Mouse (Mus musculus) C2C12 (cell line): ENCODE data around the gene Bpi. TPM values are rescaled to one million over a fixed set of nuclear protein-coding genes. Genes with fewer than 3 reads are reported as not detected.

Experiments
- H3K27me3 ChIP-seq: one replicate; pipeline ENCODE4 v1.6.1; 2011; ENCODE audit not compliant: control insufficient read depth, insufficient read depth, insufficient read length
- H3K36me3 ChIP-seq: one replicate; pipeline ENCODE4 v1.6.1; 2011; ENCODE audit not compliant: control insufficient read depth, insufficient read depth
- H3K4me3 ChIP-seq: one replicate; pipeline ENCODE4 v1.5.1; 2011; ENCODE audit warnings: mild to moderate bottlenecking, control low read depth; ENCODE audit not compliant: poor library complexity, insufficient read depth, severe bottlenecking
- H3K79me2 ChIP-seq: one replicate; pipeline ENCODE4 v1.6.1; 2011; ENCODE audit not compliant: control insufficient read depth, insufficient read depth
- H3K79me3 ChIP-seq: one replicate; pipeline ENCODE4 v1.6.1; 2011; ENCODE audit warnings: low read depth, control low read depth
- H3ac ChIP-seq: one replicate; pipeline ENCODE3; 2011; ENCODE audit warnings: low read depth; ENCODE audit not compliant: control insufficient read depth, insufficient read length
- CEBPB ChIP-seq: IDR thresholded peaks from one replicate; pipeline ENCODE4 v1.6.1; 2011; ENCODE audit warnings: low read depth, mild to moderate bottlenecking, control low read depth, moderate library complexity
- CTCF ChIP-seq: IDR thresholded peaks from one replicate; pipeline ENCODE4 v1.5.1; 2011; ENCODE audit not compliant: control insufficient read depth, insufficient read depth, insufficient read length
- FOSL1 ChIP-seq: IDR thresholded peaks from one replicate; pipeline ENCODE4 v1.8.0; 2011; ENCODE audit warnings: mild to moderate bottlenecking, low read length; ENCODE audit not compliant: poor library complexity, insufficient read depth, severe bottlenecking
- MAX ChIP-seq: IDR thresholded peaks from one replicate; pipeline ENCODE4 v1.6.1; 2011; ENCODE audit warnings: mild to moderate bottlenecking, control low read depth
- MYOD1 ChIP-seq: IDR thresholded peaks from one replicate; pipeline ENCODE4 v1.6.1; 2011; ENCODE audit warnings: low read depth; ENCODE audit not compliant: control insufficient read depth, insufficient read length
- MYOG ChIP-seq: IDR thresholded peaks from one replicate; pipeline ENCODE4 v1.6.1; 2011; ENCODE audit not compliant: control insufficient read depth, insufficient read length; ENCODE audit errors: extremely low read depth
- USF1 ChIP-seq: IDR thresholded peaks from one replicate; pipeline ENCODE4 v1.6.1; 2011; ENCODE audit warnings: low read depth, mild to moderate bottlenecking, control low read depth, moderate library complexity
- polyA plus RNA-seq: library from polyadenylated mRNA; unstranded; fragments of >200 nt; fragmentation: generic; extraction: Trizol; gene quantifications from one replicate; pipeline ENCODE4 v1.2.1, GENCODE M21; 2012; ENCODE audit warnings: missing spikeins

Gene Bpi
- polyA plus RNA-seq, 1 experiment: not detected

DNA sequence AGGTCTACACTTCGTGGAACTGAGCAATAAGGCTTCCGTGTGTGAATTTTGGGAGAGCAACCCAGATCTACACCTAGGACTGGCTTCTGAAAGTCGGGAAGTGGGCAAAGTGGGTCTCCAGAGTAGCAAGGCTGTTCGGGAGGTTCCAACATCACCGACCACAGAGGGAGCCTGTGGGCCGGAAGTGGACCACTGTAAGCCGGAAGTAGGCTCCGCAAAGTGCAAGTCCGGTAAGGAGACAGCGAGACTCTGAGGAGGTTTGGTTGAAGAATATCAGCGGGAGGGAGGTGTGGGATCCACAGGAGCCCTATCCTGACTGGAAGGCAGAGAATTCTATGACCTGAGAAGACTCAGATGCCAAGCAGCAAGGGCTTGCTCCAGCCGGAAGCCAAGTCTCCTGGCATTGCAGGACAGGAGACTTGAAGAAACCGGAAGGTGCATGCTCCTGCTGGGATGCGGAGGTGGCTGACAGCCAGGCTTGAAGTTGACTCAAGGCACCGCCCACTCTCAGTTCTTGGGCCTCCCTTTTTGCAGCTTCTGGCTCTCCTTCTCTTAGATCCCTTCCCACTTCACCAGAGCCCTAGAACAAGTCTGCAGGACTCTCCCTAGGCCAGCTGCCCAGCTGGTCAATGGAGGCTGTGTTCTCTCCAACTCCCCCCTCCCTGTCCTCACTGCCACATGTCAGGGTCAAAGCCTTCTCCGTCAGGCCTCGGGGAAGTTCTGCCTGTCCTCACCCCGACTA, 14.6 kb upstream of the Bpi start:
- no peak overlapping the region for H3K4me3 ChIP-seq
- no peaks in the 10 kb centered on the region for H3K79me3 ChIP-seq
- TF ChIP-seq CEBPB (no peak), MYOD1 (no peak), MAX (no peak), USF1 (no peak), CTCF (no peak), FOSL1 (no peak), MYOG (no peak)
- H3K79me2 ChIP-seq: no peaks in the 10 kb centered on the region
- H3K36me3 ChIP-seq: no peaks in the 10 kb centered on the region
- H3ac ChIP-seq: no peak overlapping the region
- no peaks in the 10 kb centered on the region for H3K27me3 ChIP-seq

- TF ChIP-seq MYOD1: no peak
- TF ChIP-seq MAX: no peak
- TF ChIP-seq MYOG: no peak
- TF ChIP-seq CEBPB: no peak
- no peak for TF ChIP-seq FOSL1
- no peak for TF ChIP-seq CTCF
- TF ChIP-seq USF1: no peak
- no peaks in the 10 kb centered on the region for H3K36me3 ChIP-seq
- H3K79me3 ChIP-seq: no peaks in the 10 kb centered on the region
- no peaks in the 10 kb centered on the region for H3K79me2 ChIP-seq
- H3K4me3 ChIP-seq: no peak overlapping the region
- H3ac ChIP-seq: no peak overlapping the region
- H3K27me3 ChIP-seq: no peaks in the 10 kb centered on the region
These were observed 12.6 kb upstream of the Bpi start for GRCm38 (mm10) chr2:158245072-158245817.

DNA sequence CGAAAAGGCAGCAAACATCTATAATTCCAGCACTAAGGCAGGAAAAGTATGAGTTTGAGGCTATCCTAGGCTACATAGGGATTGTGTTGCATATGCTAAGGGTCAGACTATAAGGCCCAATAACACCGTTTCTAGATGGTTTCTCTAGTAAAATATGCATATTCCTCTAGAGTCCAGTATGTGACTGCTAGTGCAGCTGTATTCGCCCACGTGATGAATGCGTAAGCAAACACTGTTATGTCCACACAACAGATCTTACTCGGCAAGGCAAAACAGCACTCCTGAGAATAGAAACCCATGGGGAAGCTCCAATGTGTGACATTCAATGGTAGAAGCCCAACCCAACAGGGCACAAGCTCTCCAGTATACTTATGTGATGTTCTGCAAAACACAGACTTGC, 10.0 kb upstream of the Bpi start:
- H3K79me2 ChIP-seq: no peaks in the 10 kb centered on the region
- no peaks in the 10 kb centered on the region for H3K27me3 ChIP-seq
- TF ChIP-seq FOSL1 (no peak), MYOG (no peak), CTCF (no peak), CEBPB (no peak), MYOD1 (no peak), USF1 (peak; percentile 62)
- H3K4me3 ChIP-seq: no peak overlapping the region
- H3ac ChIP-seq: no peak overlapping the region
- no peaks in the 10 kb centered on the region for H3K79me3 ChIP-seq
- no peaks in the 10 kb centered on the region for H3K36me3 ChIP-seq

DNA sequence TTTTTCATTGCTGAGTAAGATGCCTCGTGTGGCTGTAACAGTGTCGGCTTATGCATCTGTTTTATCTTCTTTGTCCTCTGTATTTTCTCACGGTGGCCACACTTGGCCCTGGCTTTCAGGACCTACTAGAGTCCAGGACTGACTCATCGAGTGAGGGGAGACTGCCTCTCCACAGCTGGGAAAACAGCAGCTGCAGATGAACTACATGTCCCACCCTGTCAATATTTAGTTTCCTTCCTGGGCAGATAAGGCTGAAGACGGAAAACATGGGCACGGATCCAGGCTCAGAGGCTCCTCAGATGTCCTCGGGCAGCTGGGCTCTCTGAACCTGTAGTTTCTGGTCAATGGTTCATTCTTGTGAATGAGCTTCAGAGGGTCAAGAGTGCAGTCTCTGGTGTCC, 9.6 kb upstream of the Bpi start:
- H3ac ChIP-seq: no peak overlapping the region
- H3K4me3 ChIP-seq: no peak overlapping the region
- TF ChIP-seq MYOD1: peak; percentile 99
- TF ChIP-seq MAX: no peak
- no peaks in the 10 kb centered on the region for H3K79me3 ChIP-seq
- no peaks in the 10 kb centered on the region for H3K27me3 ChIP-seq
- no peaks in the 10 kb centered on the region for H3K36me3 ChIP-seq
- no peaks in the 10 kb centered on the region for H3K79me2 ChIP-seq

- Histone ChIP-seq H3K79me2 (no peaks in the 10 kb centered on the region), H3ac (no peak overlapping the region), H3K4me3 (no peak overlapping the region), H3K27me3 (no peaks in the 10 kb centered on the region), H3K79me3 (no peaks in the 10 kb centered on the region), H3K36me3 (no peaks in the 10 kb centered on the region)
- no peak for TF ChIP-seq FOSL1
- TF ChIP-seq MYOG: no peak
- no peak for TF ChIP-seq CTCF
- no peak for TF ChIP-seq MAX
- TF ChIP-seq CEBPB: no peak
- no peak for TF ChIP-seq MYOD1
- no peak for TF ChIP-seq USF1
These were observed 7.3 kb upstream of the Bpi start for GRCm38 (mm10) chr2:158250558-158250957.
